Mouse (Mus musculus): ENCODE measurements around the gene Msantd2. TPM values are rescaled to one million over a fixed set of nuclear protein-coding genes. Genes with fewer than 3 reads are reported as not detected.

Gene Msantd2
- polyA plus RNA-seq, 1 experiment: 33.9 TPM

DNA sequence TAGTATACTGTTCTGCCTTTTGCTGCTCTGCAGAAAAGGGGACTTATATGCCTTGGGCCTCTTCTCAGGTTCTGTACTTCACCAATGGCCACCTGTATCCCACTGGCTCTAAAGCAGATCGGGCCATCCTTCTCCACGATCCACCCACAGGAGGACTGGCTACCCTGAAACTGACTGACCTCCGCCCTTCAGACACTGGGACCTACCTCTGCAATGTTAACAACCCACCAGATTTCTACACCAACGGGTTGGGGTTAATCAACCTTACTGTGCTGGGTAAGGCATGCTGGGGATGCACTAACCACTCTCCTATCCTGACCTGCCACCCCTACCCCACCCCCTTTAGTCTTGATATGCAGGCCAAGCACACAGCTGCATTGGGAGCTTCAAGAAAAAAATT, 51.1 kb downstream of the Msantd2 start:
- no peak for DNase-seq (ENCODE audit: extremely low spot score in 1 of 2, low spot score in 1 of 2)

DNA sequence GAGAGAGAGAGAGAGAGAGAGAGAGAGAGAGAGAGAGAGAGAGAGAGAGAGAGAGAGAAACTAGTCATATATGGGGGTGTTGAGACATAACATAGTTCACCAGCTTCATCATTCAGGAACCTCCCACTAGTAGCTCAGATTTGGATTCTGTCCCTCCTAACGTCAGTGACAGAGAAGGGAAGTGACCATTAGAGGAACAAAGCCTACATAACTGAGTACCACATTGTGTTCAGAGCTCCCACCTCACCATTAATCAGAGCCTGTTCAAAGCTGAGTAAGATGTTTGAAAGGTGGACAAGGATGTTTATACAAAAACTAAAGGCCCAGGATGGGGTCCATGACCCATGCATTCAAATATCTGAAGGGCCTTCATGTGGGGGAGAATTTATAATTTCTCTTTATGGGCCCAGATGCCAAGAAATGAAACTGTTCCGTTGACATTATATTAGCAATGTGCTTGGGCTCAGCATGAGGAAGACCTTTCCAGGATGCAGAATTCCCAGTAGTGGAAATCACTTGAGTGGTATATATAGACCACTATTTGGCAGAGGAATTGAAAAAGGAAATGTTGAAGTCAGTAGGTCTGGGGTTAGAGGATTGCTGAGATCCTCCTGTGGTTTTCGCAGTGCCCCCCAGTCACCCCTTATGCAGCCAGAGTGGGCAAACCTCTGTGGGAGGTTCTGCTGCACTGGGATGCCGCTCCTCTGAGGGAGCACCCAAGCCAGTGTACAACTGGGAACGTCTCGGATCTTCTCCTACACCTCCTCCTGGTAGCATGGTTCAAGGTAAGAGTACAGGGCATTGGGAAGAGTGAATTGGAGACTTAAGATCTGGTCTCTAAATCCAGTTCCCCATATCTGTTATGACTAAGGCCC, 51.8 kb downstream of the Msantd2 start:
- no peak for DNase-seq (ENCODE audit: extremely low spot score in 1 of 2, low spot score in 1 of 2)

DNA sequence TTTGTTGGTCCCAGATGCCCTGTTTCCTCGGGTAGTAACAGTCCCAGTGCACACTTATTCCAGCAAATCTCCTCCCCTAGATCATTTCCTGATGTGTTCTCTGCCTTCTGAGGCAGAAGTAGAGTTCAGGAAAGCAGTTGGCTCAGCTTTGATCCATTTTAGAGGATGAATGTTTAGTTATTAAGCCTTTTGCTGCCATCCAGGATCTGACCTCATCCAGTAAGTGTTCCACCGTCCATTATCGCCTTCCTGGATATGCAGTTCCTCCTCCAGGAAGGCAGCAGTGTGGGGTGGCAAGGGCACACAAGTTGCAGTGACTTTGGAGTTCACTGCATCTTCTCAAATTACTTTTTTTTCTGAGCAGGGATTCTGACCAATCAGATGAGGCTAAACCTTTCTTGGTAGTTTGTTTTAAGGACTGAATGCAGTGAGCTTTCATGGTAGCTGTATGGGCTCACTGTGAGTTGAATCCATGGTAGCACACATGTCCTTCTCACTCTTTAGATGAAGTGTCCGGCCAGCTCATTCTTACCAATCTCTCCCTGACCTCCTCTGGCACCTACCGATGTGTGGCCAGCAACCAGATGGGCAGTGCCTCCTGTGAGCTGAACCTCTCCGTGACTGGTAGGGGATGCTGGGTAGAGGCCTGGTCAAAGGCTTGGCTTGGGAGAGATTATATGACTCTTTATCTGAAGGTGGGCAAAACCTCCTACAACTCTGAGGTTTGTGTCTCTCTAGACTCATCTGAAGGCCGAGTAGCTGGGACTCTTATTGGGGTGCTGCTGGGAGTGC, 52.9 kb downstream of the Msantd2 start:
- DNase-seq (ENCODE audit: extremely low spot score in 1 of 2, low spot score in 1 of 2): no peak

DNA sequence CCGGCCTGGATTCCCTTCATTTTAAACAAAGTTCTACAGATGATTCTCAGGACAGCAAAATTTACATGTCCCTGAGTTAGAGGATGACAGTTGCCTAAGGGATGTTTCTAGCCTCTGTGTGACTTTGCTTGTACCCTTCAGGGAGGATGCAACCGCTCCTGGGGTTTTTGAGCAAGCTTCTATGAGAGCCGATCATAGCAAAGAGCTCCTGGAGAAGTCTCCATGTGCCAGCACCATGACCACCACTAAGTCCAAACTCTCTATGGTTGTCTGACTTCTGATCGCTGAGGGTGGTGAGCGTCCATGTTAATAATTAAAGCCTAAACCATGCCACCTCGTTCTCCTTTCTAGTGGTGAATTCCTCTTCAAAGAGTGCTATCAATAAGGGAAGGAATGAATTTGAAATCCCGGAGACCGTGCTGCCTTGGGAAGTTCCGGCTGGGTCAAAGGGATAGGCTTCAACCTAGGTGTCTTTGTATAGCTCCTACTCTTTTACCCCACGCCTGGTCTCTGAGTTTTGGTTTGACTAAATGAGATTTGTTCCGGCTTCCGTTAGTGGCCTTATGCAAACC, 54.8 kb downstream of the Msantd2 start:
- DNase-seq (ENCODE audit: extremely low spot score in 1 of 2, low spot score in 1 of 2): no peak

DNA sequence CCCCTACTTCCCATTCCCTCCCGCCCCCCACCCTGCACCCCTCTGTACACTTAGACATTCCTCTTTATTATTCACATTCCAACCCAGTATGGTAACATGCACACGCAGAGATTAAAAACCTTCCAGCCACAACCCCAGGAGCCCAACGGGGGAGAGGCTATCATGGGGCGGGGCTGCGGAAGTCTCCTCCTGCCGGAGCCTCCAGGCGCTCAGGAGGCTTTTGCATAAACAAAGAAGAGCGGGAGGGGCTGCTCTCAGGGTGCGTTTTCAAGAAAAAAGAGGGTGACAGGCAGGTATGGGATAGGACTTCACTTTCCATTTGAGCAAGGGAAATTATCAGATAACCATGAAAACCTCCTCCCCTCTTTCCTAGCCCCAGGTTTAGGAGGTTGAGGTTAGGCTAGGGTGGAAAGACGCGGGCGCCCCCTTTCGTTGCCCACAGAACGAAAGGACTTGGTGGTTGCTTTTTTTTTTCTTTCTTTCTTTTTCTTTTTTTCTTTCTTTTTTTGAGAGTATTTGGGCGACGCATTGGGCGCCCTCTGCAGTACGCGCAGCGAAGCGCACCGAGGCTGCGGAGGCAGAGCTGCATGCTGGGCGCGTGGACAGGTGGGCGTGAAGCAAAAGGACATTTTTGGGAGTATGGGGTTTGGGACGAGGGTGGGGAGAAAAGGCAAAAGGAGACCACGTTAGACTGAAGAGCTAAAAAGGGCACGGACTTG, 55.5 kb downstream of the Msantd2 start:
- peak in 1 of 2 experiments; percentile 85 for DNase-seq (ENCODE audit: extremely low spot score in 1 of 2, low spot score in 1 of 2)

DNA sequence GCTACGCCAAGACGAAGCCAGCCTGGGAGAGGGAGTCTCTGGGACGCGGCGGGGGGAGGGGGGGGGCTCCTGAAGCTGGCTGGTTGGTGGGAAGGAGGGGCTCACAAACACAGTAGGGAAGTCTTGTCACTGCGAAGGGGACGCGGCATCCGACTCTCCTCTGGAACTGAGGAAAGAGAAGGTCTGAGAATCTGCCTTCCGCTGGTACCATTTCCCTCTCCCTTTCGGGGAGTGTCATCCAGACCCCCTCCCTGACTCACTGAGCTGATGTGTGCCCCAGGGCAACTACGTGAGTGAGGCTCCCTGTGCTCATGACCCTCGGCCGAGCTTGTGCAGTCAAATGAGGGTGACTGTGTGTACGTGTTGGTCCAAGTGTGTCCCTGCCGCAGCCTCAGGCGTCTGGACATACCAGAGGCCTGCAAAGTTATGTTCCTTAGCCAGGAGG, 56.1 kb downstream of the Msantd2 start:
- DNase-seq (ENCODE audit: extremely low spot score in 1 of 2, low spot score in 1 of 2): no peak

DNA sequence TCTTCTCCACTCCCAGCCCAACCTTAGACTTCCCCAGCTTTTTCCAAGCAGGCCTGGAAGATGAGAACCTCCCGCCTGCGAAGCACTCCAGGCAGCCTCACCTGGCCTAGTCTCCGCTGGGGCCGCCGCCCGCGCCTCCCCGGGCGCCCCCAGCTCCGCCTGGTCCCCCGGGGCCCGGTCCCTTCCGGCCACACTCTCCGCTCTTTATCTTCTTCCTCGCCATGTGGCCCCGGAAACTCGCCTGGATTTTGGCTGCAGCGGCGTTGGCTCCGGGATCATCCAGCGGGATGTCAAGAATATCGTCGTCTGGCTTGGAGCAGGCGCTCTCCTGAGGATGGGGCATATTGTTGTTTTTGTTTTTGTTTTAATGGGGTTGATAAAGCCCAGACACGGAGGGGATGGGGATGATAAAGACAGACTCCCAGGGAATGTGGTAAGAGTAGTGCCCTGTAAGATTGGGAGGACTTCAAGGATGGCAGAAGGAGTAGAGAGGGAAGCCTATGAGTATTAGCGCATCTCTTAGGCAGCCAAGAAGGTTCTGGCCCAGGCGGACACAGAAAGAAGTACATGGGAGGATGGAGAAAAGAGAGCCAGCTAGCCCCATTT, 56.8 kb downstream of the Msantd2 start:
- DNase-seq (ENCODE audit: extremely low spot score in 1 of 2, low spot score in 1 of 2): no peak

DNA sequence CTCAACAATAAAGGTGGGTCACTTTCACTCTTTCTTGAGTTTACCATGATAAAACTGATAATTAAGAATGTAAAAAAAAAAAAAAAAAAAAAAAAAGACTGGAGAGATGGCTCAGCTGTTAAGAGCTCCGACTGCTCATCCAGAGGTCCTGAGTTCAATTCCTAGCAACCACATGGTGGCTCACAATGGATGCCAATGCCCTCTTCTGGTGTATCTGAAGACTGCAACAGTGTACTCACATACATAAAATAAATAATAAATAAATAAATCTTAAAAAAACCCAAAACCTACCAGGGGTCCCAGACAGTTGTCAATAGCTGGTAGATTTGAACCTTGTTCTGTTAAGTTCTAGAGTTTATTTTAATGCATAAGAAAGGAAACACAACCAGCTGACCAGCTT, 57.8 kb downstream of the Msantd2 start:
- no peak for DNase-seq (ENCODE audit: extremely low spot score in 1 of 2, low spot score in 1 of 2)

DNA sequence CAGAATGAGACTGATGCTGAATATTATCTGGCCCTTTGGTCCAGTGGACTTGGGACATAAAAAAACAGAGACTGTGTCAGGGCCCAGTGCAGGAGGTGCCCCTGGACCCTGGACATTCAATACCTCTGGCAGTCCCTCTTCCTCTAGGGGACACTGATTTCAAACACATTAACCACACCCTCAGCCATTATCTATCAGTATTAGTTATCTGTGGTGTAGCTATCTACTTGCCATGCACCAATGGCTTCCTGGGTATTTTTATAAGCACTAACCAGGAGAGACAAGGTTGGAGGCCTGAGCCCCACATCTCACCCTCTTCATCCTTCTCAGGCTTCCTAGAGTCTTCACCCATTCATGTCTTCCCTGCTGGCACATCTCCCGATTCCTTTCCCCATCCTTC, 61.3 kb downstream of the Msantd2 start:
- no peak for DNase-seq (ENCODE audit: extremely low spot score in 1 of 2, low spot score in 1 of 2)

DNA sequence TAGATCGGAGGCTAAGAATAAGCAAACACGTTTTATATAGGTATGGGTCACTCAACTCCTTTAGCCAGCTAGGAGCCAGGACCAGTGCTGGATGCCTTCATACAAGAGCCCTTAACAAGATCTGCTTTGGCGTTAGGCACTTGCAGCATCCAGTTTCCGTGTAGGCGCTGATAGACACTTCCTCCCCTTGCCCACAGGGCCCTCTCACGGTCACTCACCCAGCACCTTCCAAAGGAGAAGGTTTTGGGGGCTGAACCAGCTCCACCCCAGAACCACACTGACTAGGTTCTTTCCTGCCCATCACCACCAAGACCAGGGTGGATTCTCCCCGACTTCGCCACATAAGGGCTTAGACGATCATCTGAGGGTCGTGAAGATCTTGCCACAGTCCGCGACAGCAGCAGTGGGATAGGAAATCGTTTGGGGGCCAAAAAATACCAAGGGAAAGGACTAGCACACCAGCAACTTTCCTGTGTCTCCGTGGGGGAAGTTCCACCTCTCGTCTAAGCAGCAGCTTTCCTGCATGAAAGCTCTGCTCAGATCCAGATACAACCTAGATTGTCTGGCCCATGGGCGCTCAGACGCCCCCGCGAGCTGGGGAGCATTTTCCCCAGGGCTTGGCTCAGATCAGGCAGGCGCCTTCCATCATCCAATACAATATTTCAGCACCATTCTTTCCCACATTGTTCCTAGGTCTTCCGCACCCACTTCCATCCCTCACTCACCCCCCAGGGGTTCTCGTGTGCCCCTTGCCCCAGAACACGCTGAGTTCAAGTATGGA, 62.8 kb downstream of the Msantd2 start:
- no peak for DNase-seq (ENCODE audit: extremely low spot score in 1 of 2, low spot score in 1 of 2)

DNA sequence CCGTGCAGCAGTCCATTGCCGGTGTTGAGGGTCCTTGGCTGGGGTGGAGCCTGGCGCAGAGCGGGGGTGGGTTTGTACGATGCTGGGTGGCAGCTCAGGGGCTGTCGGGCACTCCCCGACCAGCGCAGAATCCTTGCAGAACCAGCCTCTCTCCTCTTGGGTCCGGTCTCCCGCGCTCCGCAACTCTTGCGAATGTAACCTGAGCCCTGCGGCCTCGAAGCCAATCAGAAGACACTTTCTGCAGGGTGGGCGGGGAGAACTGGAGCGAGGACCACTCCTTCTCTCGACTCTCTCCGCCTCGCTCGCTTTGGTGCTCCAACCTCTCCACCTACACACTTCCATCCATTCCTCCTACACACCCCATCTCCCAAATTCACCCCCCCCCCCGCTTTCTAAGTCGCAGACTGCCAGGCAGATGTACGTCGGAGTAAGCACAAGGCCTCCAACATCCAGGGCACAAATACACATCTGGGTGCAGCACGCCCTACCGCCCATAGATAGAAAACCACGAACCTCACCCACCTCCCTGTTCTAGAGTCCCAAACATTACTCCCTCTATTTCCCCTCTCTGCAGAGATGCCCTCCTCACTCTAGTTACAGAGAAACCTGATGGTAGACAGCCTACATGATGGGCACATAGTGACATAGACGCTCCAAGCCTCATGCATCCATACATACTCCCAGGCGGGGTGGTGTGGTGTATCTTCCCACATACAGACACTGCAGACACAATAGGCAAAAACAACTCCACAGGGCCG, 63.6 kb downstream of the Msantd2 start, which contains the start of gene Nrgn:
TSS of gene Nrgn (minus strand) at position 369 of the 758 bp plus-strand sequence.
- DNase-seq (ENCODE audit: extremely low spot score in 1 of 2, low spot score in 1 of 2): peak; percentile 87 to 92

DNA sequence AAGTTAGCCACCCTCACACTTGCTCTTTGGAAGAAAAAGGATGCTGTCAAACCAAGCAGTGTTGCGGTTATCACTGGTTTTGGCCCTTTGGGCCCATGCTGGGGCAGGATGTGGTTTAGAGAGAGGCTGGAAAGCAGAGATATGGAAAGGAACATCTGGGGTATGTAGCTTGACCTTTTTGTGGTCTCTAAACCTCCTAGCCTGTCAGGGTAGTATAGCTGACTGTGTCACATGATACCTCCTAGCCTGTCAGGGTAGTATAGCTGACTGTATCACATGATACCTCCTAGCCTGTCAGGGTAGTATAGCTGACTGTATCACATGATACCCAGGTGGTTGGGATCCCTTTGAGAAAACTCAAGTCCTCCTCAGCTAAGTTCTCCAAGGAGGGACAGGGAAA, 65.2 kb downstream of the Msantd2 start:
- no peak for DNase-seq (ENCODE audit: extremely low spot score in 1 of 2, low spot score in 1 of 2)

DNA sequence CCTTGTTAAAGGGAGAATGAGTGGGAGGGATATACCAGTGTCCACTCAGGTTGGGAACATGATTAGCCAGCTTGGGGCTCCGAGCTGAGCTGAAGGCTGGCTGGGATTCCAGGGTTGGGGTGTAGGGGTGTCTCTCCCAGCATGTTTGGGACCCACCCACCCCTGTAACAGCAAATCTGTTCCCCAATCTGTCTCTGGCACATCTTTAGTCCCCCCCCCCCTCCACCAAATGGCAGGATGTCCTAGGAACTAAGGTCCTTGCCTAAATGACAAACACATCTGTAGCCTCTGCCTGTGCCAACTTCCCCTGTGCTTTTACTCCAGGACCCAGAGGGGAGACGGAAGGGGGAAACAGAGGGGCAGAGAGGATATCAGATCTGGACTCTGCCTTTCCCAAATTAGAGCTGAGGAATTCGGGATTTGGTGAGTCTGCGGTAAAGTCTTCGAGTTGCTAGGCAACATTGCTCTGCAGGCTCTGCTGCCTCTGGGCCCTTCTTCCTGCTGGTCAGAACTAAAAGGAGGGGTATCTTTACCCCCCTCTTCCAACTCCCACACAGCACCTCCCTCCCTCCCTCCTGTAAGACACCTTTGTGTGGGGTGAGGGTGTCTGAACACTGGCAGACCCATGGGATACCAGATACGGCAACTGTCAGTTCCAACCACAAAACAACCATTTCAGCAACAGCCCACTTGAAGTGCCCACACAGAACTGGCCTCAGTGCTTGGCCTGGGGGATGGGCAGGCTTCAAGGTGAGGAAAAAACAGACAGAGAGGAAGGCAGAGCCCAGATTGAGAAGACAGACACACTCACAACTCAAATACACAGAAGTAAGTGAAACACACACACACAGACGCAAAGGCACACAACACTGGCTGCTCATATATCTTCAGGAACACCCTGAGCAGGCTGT, 66.0 kb downstream of the Msantd2 start, which contains the start of gene Siae:
TSS of gene Siae (plus strand) at position 861 of the 911 bp plus-strand sequence.
- DNase-seq (ENCODE audit: extremely low spot score in 1 of 2, low spot score in 1 of 2): no peak

DNA sequence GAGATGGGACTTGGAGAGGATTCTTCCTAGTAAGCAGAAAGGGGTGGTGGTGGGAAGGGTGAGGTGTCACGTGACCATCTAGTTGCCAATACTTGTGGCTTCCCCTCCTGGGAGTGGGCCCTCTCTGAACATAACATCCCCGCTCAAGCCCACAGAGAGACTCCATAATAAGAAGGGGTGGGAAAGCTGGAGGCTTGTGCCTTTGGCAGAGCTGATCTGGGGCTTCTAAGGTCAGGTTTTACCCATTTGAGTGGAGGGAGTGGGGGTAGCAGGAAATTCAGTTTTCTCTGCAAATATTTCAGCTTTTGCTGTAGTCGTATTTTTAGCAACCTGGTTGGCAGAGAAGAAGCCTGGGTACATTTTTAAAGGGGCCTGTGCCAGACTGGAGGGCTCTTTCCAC, 67.2 kb downstream of the Msantd2 start:
- no peak for DNase-seq (ENCODE audit: extremely low spot score in 1 of 2, low spot score in 1 of 2)

DNA sequence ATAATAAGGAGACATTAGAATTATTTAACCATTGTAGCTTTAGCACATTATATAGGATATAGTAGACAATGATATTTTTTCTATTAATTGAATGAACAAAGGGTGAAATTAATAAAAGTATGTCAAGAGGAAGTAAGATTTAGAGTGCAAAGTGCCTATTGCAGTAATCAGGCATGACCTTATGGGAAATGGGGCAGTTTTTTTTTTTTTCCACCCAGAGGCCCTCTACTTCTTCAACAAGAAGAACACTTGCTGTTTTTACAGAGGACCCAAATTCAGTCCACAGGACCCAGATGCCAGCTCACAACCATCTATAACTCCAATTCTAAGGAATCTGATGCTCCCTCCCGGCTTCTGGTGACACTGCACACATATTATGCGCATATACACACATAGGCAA, 71.5 kb downstream of the Msantd2 start:
- DNase-seq (ENCODE audit: extremely low spot score in 1 of 2, low spot score in 1 of 2): no peak

DNA sequence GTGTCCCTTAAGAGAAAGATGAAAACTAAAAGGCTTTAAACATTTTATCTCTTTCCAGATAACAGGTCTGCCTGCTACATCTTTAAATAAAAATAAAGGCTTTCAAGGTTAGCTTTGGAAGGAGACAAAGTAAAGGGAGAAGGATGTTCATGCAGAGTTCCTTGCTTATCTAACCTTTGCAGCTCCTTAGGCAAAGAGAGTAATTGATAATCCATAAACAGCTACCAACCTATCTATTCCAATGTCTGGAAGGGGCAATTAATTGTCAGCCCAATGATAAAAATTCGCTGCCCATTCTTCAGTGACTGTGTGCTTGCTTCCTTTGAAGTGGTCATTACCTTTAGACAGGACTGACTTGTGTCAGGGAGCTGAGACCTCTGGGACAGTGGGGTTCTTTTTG, 74.7 kb downstream of the Msantd2 start:
- DNase-seq (ENCODE audit: extremely low spot score in 1 of 2, low spot score in 1 of 2): no peak

DNA sequence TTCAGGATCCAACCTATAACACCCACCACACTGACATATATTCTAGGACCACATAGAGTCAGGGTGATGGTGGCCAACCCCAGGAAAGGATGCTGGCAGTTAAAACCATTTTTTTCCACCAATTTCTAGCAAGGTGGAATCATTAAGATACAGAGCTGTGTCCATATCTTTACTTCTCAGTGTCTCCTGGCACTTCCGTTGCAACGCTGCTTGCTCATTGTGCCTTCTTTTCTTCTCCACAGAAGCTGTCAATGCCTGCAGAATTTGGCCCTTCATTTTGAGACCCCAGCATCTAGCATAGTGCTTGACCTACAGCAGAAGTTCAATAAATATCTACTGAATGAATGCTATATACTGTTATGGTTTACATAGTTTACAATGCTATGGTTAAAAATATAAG, 77.9 kb downstream of the Msantd2 start:
- no peak for DNase-seq (ENCODE audit: extremely low spot score in 1 of 2, low spot score in 1 of 2)

DNA sequence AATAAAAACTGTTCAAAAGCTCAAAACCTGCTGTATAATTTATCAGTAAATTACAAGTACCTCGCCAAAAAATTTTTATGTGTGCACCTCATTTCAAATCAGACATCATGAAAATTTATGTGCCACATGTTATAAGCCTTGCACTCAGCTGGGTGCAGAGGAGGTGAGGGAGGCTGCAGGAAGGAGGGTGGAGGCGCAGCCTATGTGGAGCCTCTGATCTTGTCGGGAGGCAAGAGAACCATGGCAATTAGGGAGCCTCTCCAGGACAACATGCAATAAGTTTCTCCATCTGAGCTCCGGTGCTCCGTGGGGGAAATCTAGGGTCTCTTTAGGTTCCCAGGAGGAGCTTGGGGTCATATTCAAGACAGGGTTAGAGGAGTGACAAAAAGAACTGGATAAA, 78.3 kb downstream of the Msantd2 start:
- DNase-seq (ENCODE audit: extremely low spot score in 1 of 2, low spot score in 1 of 2): peak in 1 of 2 experiments; percentile 39
